Mouse (Mus musculus): ENCODE measurements around the gene Ext2.

GRCm38 (mm10) chr2:93782156-93782555 is 40.2 kb downstream of the Ext2 start:
- TF ChIP-seq CTCF (IDR thresholded peaks at IDR 0.05; ENCODE audit: control insufficient read depth, insufficient read depth, low read length) (no peak), POLR2A (IDR thresholded peaks at IDR 0.05; ENCODE audit: borderline replicate concordance, control insufficient read depth, low read depth, low read length) (no peak)

Measured in bone marrow, adult 2 months (tissue).